Mouse (Mus musculus): ENCODE data around the gene Klhl5. TPM values are rescaled to one million over a fixed set of nuclear protein-coding genes. Genes with fewer than 3 reads are reported as not detected.

Gene Klhl5
- 10 to 100 TPM; 46.6 to 96.0 (median 72.1) TPM for total RNA-seq (2022)

DNA sequence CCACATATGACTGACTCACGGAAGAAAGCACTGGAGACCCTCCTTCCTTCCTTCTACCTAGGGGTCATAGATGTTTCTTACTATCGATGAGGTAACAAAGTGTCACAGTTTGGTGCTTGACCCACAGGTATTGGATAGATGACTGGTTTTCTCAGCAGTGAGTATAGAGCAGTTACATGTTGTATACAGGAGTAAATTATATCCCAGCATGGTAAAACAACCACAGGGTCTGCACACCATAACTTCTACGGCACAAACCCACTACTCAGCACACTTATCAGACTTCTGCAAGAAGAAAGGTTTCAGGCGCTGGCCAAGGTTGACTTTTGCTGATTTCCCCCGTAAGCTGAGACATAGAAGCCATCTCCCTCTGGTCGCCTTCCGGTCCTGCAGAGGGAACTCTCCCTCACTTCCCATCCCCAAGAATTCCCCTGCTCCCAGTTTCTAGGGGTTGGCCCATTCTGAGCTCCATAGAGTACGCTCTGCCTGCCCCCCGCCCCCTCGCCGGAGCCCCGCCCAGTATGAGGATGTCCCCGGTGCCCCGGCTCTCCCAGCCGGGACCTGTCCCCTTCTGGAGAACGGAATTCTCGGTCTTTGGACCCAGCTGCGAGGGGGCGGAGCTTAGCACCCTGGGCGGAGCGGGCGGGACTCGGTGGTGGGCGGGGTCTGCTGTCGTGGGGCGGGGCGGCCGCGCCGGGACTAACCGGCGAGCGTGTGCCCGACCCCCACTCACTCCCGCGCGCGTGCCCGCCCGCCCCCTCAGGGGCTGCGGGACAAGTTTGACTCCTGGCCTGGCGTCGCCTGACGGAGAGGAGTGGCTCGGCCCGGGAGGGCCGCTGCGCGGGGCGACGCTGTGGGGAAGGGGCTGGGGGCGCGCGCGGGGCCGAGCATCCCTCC, at the start of gene Klhl5:
Klhl5 (plus strand) TSS at position 664 of the 897 bp plus-strand sequence.
- DNase-seq = peak; percentile 86

DNA sequence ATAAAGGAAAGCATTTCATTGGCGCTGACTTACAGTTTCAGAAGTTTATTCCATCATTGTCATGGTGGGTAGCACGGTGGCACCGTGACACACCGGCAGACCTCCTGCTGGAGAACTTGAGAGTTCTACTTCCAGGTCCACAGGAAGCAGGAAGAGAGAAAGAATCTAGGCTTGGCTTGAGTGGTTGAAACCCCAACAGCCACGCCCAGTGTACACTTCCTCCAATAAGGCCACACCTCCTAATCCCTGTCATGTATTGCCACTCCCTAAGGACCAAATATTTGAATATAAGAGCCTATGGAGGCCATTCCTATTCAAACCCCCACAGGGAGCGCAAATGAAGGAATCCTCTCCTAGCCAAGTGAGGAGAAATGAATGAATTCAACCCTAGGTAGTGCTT, 49.7 kb upstream of the Klhl5 start:
- DNase-seq = no peak

DNA sequence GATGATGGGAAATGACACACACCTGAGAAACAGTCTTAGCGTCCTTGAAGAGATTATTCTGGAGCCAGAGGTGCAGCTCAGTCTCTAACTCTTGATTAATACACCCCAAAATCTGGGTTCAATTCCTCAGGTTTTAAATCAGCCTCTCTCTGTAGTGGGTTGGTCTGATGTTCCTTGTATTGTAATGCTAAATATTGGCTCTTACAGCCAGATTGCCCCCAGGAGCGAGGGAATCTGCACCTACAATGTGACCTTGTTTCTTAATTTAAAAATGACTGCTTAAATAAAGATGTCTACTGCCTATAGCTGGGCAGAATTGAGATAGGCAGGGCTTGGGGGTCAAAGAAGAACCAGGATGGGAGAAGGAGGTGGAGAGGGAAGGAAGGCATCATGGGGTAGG, 47.5 kb upstream of the Klhl5 start:
- no peak for DNase-seq

DNA sequence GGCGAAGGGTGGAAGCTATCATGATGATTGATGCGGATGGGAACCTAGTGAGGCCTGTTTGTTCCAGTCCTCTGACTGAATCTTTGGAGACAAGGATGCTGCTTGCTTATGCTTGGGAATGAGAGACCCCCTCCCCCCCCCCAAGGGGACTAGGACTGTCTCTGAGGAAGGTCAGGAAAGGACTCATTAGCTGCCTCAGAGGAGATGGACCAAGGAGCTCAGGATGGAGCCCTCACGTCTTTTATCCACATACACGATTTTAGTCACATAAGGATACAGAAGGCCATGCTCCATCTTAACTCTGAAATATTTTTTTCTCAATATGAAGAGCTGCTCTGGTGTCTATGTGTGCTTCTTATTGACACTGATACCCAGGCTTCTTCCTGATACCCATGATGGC, 45.1 kb upstream of the Klhl5 start:
- no peak for DNase-seq

DNA sequence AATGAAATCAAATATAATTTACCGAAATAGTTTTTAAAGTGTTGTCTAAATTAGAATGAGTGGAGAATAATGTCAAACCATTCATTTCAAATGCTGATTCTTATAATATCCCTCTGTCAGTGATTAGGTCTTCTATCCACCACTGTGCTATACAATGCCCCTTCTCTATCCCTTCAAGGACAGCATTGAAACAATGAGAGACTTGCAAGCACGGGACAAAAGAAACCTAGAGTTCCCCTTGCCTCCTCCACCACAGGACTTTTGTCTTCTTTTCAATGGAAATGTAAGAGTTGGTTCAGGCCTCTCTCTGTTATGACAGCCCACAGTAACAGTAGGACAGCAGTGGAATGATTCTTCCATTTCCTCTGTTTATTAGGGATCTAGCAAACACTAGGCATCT, 44.1 kb upstream of the Klhl5 start:
- DNase-seq = no peak

DNA sequence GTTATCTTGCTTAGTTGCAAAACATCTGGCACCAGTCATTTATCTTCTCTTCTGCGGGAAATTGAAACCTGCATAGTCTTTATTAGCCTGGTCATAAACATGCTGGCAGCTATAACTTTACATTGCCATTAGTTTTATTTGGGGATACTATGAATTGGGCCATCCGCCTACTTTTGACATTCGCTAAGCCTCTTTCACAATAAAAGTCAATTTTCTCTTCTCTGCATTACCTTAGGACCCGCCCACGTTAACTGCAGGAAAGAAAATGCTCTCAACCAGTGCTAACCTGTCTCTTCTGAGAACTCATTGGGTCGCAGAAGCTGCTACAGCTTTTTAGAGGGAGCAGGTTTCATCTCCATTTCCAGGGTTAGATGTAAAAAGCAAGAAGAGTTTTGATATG, 39.2 kb upstream of the Klhl5 start:
- DNase-seq = no peak

DNA sequence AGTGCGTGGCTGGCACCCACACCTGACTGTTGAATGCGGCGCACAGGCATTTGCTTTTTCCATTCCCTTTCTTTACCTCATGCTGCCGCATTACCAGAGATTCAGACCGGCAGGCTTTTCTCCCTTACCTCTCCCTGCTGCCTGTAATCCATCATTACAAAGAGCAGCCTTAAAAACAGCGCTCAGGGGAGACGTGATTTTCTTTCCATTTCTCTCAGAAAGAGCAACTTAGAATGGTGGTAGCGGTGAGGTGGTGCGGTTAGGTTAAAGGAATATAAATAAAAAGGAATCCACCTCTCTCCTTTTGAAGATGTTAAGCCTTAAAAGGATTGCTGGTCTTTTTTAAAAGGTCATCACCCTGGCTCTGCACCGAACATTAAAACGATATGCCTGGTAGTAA, 37.5 kb upstream of the Klhl5 start:
- DNase-seq = no peak

DNA sequence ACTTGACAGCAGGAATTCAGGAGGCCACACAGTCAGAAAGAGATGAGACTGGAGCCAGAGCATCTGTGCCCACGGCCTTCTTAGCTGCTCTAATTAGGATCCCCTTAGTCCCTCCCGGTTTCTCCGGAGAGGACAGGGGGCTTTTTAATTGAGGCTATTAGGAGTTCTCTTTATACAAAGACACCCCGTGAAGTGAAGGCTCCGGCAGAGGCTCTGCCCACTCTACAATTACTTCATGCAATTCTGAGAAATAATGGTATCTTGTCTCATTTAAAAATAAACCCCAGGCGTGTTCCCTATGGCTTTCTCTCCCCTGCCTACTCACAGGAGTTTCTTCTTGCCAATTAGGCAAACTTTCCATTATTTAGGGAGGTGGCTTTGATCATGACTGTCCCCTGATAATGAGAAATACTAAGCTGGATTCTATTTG, 35.6 kb upstream of the Klhl5 start:
- DNase-seq = no peak

DNA sequence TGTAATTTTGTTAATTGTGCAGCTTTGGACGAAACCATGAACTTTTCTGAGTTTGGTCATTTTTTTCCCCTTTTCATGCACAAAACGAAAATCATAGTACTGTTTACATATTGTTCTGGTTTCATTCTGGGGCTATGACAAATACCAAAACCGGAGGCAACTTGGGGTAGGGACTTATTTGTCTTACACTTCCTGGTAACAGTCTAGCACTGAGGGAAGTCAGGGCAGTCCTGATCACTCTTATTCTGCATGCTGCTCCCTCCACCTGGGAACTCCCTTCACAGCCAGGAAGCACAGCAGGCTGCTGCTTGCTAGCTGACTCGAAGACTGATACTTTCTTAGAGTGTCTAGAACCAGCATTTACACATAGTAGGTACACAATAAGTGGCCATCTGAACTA, 34.1 kb upstream of the Klhl5 start:
- no peak for DNase-seq

DNA sequence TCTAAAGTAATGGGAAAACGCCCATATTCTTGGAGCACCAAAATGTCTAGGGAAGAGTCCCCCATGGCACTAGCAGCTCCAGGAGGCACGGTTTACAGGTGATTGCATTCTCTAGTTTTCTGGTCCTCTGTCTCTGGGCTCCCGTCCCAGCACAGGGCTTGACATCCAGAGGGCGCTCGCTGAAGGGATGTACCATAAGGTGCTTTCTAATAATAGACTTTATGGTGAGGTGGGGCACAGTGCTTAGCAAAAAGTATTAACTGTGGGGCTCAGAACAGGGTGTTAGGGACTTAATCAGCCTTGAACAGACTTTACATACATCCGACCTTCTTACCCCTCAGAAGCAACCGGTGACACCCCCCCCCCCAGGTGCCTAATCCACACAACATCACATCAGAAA, 32.6 kb upstream of the Klhl5 start:
- no peak for DNase-seq

DNA sequence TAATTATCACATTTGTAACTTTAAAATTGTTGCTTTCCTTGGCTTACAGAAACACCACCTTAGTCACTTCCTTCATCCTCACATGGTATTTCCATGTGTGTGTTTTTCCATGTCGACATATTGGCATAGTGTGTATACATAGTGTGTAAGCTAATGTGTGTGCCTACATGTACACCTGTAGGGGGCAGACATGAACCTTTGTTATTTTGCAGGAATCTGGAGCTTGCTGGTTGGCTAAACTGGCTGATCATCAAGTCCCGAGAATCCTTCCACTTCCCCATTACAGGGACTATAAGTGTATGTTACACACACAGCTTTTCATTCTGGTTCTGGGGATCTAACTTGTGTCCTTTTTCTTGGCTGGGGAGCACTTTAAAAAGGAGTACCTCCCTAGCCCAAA, 31.3 kb upstream of the Klhl5 start:
- DNase-seq = no peak

DNA sequence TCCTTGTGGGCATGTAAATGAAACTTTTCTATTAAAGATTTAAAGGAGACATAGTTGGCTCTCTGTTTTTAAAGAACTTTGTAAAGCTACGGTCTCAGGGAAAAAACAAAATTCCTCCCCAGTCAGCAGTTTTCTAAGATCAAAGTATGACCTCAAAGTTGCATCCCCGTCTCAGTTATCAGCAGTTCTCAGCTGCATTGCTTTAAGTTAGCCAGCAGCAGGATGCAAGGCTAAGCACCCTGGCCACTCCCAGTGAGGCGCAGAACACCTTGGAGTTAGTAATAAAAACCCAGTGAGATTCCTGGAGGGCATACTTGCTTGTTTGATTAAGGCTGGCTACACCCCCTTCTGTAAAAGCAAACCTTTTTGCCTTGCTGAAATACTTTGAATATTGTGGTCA, 30.6 kb upstream of the Klhl5 start:
- no peak for DNase-seq

DNA sequence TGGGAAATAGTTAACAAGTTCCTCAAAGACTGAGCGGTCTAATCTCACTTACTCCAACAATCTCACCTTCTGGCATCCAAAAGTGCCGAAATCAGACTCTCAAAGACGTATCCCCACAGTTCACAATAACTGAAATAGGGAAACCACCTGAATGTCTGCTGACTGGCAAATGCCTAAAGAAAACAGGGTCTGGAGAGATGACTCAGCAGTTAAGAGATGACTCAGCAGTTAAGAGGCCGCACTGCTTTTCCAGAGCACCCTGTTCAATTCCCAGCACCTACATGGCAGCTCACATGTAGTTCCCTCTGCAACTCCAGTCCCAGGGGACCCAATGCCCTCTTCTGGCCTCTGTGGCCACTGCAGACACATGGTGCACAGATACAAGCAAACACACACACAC, 29.3 kb upstream of the Klhl5 start:
- DNase-seq = no peak

DNA sequence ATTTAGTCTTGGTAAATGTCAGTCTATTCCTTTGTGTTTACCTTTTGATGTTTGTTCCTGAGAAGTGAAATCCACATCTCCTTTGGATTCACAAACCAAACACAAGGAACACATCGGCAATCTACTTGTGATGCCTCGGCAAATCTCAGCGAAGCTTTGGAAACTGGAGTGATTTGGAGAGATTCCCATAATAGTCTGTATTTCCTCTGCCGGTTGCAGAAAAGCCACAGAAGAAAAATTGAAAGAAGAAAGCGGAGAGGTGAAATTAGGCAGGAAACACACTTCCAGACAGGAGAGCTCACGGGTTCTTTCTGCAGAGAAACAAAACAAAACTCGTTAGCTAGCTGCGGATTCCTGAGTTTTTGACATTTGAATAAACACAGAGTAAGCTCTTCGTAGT, 27.5 kb upstream of the Klhl5 start:
- no peak for DNase-seq

DNA sequence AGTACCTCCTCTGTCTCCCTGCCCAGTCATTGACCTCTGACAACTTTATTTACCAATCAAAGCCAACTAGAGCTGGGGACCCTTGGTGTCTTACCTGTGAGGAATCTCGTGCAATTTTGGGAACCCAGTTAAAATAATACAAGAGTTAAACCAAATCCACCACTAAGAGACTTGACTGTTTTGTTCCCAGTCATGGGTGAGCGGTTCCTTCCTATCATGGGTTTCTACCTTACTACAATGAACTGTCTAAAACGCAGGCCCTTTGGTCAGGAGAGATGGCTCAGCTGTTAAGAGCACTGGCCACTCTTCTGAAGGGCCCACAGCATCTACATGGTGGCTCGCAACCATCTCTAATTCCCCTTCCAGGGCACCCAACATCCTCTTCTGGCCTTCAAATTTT, 25.5 kb upstream of the Klhl5 start:
- DNase-seq = no peak

DNA sequence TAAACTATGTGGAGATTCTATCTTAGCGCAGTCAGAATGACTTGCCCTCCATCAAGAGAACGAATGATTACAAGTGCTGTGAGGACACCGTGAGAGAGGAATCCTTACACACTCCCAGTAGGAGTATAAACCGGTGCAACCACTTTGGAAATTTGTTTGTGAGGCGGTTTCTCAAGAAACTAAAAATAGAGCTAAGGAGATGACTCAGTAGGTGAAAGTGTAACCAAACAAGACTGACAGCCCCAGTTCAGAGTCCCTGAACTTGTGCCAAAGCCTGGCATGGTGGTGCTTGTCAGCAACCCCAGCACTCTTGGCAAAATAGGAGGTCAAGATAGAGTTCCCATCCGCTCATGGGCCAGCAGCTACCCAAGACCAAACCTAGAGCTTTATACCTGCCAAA, 20.8 kb upstream of the Klhl5 start:
- DNase-seq = peak; percentile 76

DNA sequence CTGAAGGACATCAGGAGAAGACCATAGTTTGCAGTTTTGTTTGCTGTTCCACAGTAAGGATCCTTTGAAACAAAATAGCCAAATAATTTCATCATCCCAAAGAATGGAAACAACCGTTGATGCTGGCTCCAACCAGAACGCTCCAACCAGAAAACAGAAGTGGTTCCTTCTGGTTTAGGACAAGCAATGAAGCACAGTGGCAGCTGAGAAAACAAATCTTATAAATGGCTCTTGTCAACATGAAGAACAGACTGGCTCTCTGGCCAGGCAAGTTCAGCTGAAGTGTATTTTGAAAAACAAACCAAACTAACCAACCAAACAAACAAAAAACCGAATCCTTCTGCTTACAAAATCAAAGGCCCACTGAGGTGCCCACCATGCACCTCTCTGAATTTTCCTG, 17.6 kb upstream of the Klhl5 start:
- no peak for DNase-seq

DNA sequence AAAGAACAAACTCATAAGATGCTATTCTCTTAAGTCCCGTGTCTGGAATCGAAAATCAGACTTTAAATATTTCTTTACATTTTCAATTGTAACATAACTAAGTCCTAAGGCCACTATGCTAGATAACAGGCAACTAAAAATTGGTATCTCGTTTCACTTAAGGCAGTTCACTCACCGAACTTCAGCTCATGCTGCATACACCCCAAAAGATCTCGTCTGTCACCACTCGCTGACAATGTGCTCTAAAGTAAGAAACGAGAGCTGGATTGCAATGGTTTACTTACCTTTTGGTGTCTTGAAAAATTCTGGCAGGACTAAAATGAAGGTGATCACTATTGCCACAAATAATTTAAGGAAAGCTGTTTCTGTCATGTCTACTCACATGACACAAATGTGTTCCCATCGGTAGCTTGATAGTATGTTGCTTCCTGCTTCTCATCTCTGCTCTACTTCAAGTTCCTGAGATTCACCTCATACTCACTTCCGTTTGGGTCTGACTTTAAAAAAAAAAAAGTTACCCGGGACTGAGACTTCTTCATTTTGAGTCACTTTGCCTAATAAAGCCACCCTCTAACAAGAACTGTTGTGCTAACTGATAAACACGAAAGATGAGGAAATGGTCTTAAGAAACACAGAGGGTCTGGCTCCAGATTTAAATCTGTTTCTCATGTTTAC, 16.0 kb upstream of the Klhl5 start:
- no peak for DNase-seq

DNA sequence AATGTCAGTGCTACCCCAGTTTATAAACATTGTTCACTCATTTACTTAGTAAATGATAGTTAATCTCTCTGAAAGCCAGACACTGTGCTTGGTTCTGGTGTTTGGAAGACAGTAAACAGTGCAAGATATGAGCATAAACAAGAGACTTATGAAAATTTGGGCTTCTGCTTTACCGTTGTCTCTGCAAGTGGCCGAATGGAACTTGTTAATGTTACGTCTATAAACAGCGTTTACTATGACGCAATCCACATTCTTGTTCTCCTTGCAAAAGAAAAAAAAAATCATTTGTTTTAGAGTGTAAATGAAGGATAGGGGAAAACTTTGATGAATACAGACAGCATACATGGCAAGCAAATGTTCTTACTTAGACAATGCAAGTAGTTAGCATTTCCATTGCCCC, 15.4 kb upstream of the Klhl5 start, which contains the start of gene Tmem156:
Tmem156 (minus strand) TSS at position 212 of the 400 bp plus-strand sequence.
- DNase-seq = no peak

DNA sequence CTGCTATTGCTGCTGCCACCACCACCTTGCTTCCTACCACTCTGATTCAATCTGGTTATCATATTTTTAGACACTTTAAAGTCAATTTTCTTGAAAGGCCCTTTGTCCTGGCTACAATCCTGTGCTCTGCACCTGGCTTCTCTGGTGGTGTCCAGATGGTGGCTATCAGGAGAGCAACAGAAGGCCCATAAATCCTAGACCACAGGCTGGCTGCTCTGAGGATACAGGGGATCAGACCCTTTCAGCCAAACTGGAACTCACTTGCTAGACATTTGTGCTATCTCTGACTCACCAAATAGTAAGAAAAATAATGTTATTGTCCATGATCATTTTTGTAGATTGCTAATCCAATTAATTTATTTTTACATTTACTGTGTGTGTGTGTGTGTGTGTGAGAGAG, 13.6 kb upstream of the Klhl5 start:
- DNase-seq = no peak

DNA sequence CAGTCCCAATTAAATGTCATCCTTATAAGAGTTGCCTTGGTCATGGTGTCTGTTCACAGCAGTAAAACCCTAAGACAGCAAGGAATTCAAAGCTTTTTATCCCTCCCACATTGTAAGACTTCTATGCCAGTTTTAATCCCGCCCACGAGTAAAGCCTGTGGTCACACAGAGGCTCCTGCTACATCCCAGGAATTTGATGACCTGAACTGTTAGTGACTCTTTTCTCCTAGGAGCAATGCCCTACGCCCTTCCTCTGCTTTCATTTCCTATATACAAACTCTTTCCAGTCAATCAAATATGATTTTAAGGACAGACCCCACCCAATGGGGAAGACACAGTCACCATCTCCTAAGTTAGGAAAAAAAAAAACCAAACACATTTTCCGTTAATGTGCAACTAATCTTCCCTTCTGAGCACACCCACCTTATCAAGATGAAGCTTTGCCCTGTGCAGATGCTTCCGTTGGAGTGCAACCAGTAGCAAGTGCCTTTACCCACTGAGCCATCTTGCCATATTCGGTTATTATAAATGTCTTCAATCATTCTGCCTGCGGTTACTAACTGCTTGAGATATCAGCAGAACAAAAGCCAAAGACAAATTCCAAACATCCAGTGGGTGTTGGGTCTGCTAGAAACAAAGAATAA, 12.3 kb upstream of the Klhl5 start:
- DNase-seq = no peak

DNA sequence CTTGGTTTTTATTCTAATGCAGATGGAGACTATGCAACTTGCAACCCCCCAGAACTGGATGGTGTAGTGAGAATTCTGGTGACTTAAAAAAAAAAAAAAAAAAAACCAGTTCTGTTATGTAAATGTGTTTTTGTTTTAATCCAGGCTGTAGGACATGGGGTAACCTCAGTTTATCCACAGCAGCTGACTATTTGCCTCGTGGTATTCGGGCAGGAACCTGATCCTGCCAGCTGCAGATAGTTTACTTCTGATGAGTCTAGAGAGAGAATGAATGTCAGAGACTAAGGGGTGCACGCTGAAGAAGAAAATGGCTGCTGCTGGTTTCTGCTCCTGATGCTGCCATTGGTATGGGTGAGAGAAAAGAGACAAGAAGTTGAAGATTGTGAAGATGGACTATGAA, 11.3 kb upstream of the Klhl5 start:
- DNase-seq = no peak

DNA sequence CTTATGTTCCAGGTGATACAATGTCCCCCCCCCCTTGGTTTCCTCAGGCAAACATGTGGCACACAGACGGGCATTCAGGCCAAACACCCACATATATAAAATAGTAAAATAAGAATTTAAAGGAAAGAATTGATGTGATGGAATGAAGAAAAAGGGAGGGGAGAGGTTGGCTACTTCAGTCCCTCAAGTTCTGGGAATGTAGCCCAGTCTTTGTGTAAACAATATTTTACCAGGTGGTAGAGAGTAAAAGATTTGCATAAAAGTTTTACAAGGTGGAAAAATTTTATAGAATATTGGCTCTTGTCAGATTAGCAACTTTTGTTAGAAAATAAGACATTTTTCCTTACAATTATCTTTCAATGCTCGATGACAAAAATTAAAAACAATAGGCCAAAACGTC, 10.5 kb upstream of the Klhl5 start:
- no peak for DNase-seq

DNA sequence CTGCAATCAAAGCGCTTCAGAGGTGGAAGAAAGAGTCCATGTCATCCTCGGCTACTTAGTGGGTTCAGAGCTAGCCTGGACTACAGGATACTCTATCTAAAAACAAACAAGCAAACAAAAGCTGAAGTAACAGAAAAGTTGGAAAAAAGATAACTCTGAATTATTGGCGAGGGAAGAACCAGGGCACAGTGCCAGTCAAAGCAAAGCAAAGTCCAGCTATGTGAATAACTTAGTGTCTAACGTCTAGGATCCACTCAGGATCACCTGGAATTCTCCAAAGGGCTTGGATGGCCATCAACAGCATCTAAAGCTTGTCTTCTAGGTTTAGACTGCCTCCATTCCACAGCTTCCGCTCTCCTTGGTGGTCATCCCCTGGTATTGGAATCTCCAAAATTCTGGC, 9.9 kb upstream of the Klhl5 start:
- no peak for DNase-seq
